Mouse (Mus musculus) thymus, postnatal 0 days (tissue): ENCODE data around the gene Batf2. TPM values are rescaled to one million over a fixed set of nuclear protein-coding genes. Genes with fewer than 3 reads are reported as not detected.

ENCODE experiments used
- polyA plus RNA-seq: library from polyadenylated mRNA; unstranded; fragments of >200 nt; fragmentation: Nextera tagmentation; extraction: Ambion mirVana; gene quantifications from 2 replicates; pipeline ENCODE4 v1.2.1, GENCODE M21; 2015

Gene Batf2
- polyA plus RNA-seq, 1 experiment from 2014 or later, result 0.48 TPM

Other genes with a start within 250 kb of the Batf2 start
- gene Tigd3, start 246.8 kb upstream of the Batf2 start, polyA plus RNA-seq, result 3.3 and 4.1 TPM in 2 replicates
- 104 and 116 TPM in 2 replicates for gene Dpf2, start 228.0 kb upstream of the Batf2 start, polyA plus RNA-seq
- gene Cdc42ep2, start 216.2 kb upstream of the Batf2 start, polyA plus RNA-seq, result 5.2 and 6.7 TPM in 2 replicates
- gene Pola2, start 176.8 kb upstream of the Batf2 start, polyA plus RNA-seq, result 61.4 and 71.4 TPM in 2 replicates
- gene Slc22a20, start 154.8 kb upstream of the Batf2 start, polyA plus RNA-seq, result not detected in 2 replicates
- 19.8 and 21.6 TPM in 2 replicates for gene Capn1, start 125.1 kb upstream of the Batf2 start, polyA plus RNA-seq
- 15.1 and 16.5 TPM in 2 replicates for gene Syvn1, start 94.4 kb upstream of the Batf2 start, polyA plus RNA-seq
- gene Mrpl49, start 83.2 kb upstream of the Batf2 start, polyA plus RNA-seq, result 65.2 and 71.4 TPM in 2 replicates
- 1,297 and 1,312 TPM in 2 replicates for gene Fau, start 83.1 kb upstream of the Batf2 start, polyA plus RNA-seq
- 48.3 and 55.4 TPM in 2 replicates for gene Znhit2, start 79.8 kb upstream of the Batf2 start, polyA plus RNA-seq
- 10.1 and 10.3 TPM in 2 replicates for gene Tm7sf2, start 72.6 kb upstream of the Batf2 start, polyA plus RNA-seq
- gene Vps51, start 63.8 kb upstream of the Batf2 start, polyA plus RNA-seq, result 69.3 and 77.1 TPM in 2 replicates
- 0.44 TPM in 1 of 2 replicates, not detected in the other for gene Tmem262, start 61.0 kb upstream of the Batf2 start, polyA plus RNA-seq
- gene Gm28374, start 58.7 kb upstream of the Batf2 start, polyA plus RNA-seq, result 0.68 and 1.4 TPM in 2 replicates
- gene Zfpl1, start 56.0 kb upstream of the Batf2 start, polyA plus RNA-seq, result 52.1 and 55.3 TPM in 2 replicates
- 53.2 and 53.6 TPM in 2 replicates for gene Cdca5, start 56.0 kb upstream of the Batf2 start, polyA plus RNA-seq
- gene AC131692.1, start 46.6 kb upstream of the Batf2 start, polyA plus RNA-seq, result 0.27 TPM in 1 of 2 replicates, not detected in the other
- 0.06 and 0.10 TPM in 2 replicates for gene Naaladl1, start 35.2 kb upstream of the Batf2 start, polyA plus RNA-seq
- 46.4 and 48.5 TPM in 2 replicates for gene Sac3d1, start 22.3 kb upstream of the Batf2 start, polyA plus RNA-seq
- gene Snx15, start 12.7 kb upstream of the Batf2 start, polyA plus RNA-seq, result 31.2 and 34.8 TPM in 2 replicates
- 57.2 and 57.4 TPM in 2 replicates for gene Arl2, start 565 bp downstream of the Batf2 start, polyA plus RNA-seq
- 0.47 and 0.50 TPM in 2 replicates for gene Majin, start 43.4 kb downstream of the Batf2 start, polyA plus RNA-seq
- gene Gpha2, start 85.4 kb downstream of the Batf2 start, polyA plus RNA-seq, result 3.6 and 4.0 TPM in 2 replicates
- 8.9 TPM in 2 replicates for gene Ppp2r5b, start 94.9 kb downstream of the Batf2 start, polyA plus RNA-seq
- gene Atg2a, start 100.7 kb downstream of the Batf2 start, polyA plus RNA-seq, result 5.6 and 6.5 TPM in 2 replicates
- gene Ehd1, start 135.7 kb downstream of the Batf2 start, polyA plus RNA-seq, result 29.5 and 29.9 TPM in 2 replicates
- 0.37 and 0.52 TPM in 2 replicates for gene Cdc42bpg, start 165.5 kb downstream of the Batf2 start, polyA plus RNA-seq
- 54.0 and 54.2 TPM in 2 replicates for gene Men1, start 194.0 kb downstream of the Batf2 start, polyA plus RNA-seq
- 49.6 and 57.3 TPM in 2 replicates for gene Map4k2, start 200.2 kb downstream of the Batf2 start, polyA plus RNA-seq
- 104 and 126 TPM in 2 replicates for gene Sf1, start 222.7 kb downstream of the Batf2 start, polyA plus RNA-seq
- gene Pygm, start 243.4 kb downstream of the Batf2 start, polyA plus RNA-seq, result 4.2 and 6.3 TPM in 2 replicates